Mouse (Mus musculus): ENCODE measurements around the gene Exoc6b. TPM values are rescaled to one million over a fixed set of nuclear protein-coding genes. Genes with fewer than 3 reads are reported as not detected.

Gene Exoc6b
- polyA plus RNA-seq, 1 experiment from 2014 or later: 22.1 TPM

DNA sequence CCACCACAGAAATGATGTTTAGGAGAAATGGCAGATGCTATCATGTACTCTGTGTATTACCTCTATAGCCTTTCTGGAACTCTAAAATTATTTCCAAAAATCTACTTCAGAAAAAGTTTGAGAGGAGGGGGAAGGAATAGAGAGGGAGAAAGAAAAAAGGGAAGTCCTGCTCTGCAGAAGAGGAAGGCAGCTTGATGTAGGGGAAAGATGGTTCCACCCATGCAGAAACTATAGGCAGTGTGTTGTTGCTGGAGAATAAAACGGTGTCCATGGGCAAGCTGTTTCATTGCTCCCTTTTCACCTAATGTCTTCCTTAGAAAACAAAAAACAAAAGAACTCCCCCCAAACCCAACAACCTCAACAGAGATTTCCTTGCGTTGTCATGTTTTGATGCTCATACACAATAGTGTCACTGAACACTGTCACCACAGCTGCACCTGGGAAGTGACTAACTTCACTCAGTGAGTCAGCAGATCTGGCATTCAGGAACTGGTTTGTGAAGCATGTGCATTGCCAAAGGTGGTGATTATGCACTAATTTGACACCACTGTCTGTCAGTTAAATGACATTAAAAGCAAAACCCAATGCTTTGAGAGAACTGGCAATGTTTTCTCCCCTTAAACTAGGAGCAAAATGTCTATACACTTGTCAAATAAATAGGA lies 407.7 kb downstream of the Exoc6b start:
- no peaks in the 10 kb centered on the region for H3K36me3 ChIP-seq
- no peak overlapping the region for H3K9ac ChIP-seq
- H3K27me3 ChIP-seq (replicated peaks): no peaks in the 10 kb centered on the region
- no peak for ATAC-seq (ENCODE audit: insufficient number of reproducible peaks, low FRiP score)
- no peaks in the 10 kb centered on the region for H3K9me3 ChIP-seq (replicated peaks)
- H3K4me2 ChIP-seq: no peak overlapping the region
- WGBS: 81% methylated on average over 2 of the region's 2 CpGs
- no peak overlapping the region for H3K27ac ChIP-seq (ENCODE audit: poor library complexity, severe bottlenecking)
- H3K4me1 ChIP-seq (replicated peaks): no peaks in the 10 kb centered on the region
- H3K4me3 ChIP-seq: no peak overlapping the region

DNA sequence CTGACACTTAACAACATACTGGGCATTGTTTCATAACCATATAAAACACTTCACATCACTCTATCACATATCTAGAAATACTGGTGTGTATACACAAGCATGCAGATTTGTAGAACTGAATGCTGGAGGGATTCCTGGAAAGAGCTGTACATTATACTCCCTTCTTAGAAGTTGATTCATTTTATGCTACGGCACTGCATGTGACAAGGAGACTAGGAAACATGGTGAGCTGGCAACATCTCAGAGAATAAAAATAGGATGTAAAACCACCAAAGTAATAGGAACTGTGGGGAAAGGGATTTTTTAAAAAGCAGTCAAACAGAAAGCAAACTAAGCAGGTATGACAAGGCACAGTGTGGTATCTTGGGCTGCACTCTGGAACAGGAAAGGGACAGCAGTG lies 408.3 kb downstream of the Exoc6b start:
- no peaks in the 10 kb centered on the region for H3K4me1 ChIP-seq (replicated peaks)
- no peak overlapping the region for H3K27ac ChIP-seq (ENCODE audit: poor library complexity, severe bottlenecking)
- H3K36me3 ChIP-seq: no peaks in the 10 kb centered on the region
- no peak overlapping the region for H3K4me3 ChIP-seq
- H3K27me3 ChIP-seq (replicated peaks): no peaks in the 10 kb centered on the region
- no peak overlapping the region for H3K9ac ChIP-seq
- no peak for ATAC-seq (ENCODE audit: insufficient number of reproducible peaks, low FRiP score)
- WGBS: 80% methylated on average over 1 of the region's 1 CpGs
- H3K9me3 ChIP-seq (replicated peaks): no peaks in the 10 kb centered on the region
- no peak overlapping the region for H3K4me2 ChIP-seq

DNA sequence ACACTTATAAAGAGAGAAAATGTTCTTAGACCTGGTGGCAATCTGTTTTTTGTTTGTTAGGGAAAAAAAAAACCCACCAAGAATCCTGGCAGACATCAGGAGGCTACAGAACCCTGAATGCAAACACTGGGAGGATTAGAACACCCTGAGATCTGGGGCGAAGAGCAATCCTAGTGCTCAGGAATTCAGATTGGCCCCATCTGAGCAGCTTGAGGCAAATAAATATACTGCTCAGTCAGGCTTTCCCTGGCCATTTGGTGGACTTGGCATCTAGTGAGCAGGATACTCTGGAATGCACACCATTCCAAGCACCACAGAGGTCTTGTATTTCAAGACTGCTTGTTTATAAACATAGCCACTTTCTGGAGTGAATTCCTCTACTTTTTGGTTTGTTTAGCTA lies 412.2 kb downstream of the Exoc6b start:
- 69% methylated on average over 1 of the region's 1 CpGs for WGBS
- H3K4me2 ChIP-seq: no peak overlapping the region
- no peaks in the 10 kb centered on the region for H3K27me3 ChIP-seq (replicated peaks)
- H3K4me3 ChIP-seq: no peak overlapping the region
- ATAC-seq (ENCODE audit: insufficient number of reproducible peaks, low FRiP score): no peak
- H3K36me3 ChIP-seq: no peaks in the 10 kb centered on the region
- no peak overlapping the region for H3K9ac ChIP-seq
- H3K4me1 ChIP-seq (replicated peaks): no peaks in the 10 kb centered on the region
- H3K27ac ChIP-seq (ENCODE audit: poor library complexity, severe bottlenecking): no peak overlapping the region
- H3K9me3 ChIP-seq (replicated peaks): no peaks in the 10 kb centered on the region

DNA sequence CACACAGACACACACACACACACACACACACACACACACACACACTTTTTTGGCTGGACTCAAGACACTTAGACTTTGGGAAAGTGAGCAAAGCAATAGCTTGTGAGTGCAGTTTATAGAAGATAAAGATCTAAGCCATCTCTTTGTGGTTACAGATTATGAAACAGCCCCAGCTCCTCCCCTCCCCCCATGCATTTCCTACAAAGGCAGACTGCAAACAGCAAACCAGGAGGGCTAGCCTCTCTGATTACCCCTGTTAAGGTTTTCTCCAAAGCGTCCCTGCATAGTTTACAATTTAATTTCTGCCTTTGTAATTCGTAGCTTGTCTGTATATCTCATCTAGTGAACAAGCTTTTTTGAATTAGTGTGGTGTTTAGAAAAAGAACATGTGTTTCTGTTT lies 412.6 kb downstream of the Exoc6b start:
- Histone ChIP-seq H3K9me3 (replicated peaks) (no peaks in the 10 kb centered on the region), H3K9ac (no peak overlapping the region), H3K4me1 (replicated peaks) (no peaks in the 10 kb centered on the region), H3K36me3 (no peaks in the 10 kb centered on the region), H3K4me3 (no peak overlapping the region), H3K27me3 (replicated peaks) (no peaks in the 10 kb centered on the region), H3K4me2 (no peak overlapping the region), H3K27ac (ENCODE audit: poor library complexity, severe bottlenecking) (no peak overlapping the region)
- 68% methylated on average over 2 of the region's 2 CpGs for WGBS
- ATAC-seq (ENCODE audit: insufficient number of reproducible peaks, low FRiP score): no peak

DNA sequence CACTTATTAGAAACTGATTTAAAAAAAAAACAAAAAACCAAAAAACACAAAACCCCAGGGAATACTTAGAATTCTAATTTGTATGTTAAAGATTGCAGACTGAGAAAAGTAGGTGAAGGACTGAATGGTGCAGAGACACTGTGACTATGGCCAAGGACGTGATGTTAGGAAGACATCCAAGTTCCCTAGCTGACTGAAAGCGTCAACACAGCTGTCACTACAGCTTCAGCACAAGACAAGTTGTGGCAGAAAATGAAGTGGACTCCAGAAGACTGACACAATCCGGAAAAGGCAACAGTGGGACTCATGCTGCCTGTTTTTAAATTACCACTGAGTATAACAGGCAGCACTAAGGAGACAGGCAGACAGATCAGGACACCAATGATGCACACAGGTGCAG lies 417.4 kb downstream of the Exoc6b start:
- no peak overlapping the region for H3K9ac ChIP-seq
- ATAC-seq (ENCODE audit: insufficient number of reproducible peaks, low FRiP score): no peak

DNA sequence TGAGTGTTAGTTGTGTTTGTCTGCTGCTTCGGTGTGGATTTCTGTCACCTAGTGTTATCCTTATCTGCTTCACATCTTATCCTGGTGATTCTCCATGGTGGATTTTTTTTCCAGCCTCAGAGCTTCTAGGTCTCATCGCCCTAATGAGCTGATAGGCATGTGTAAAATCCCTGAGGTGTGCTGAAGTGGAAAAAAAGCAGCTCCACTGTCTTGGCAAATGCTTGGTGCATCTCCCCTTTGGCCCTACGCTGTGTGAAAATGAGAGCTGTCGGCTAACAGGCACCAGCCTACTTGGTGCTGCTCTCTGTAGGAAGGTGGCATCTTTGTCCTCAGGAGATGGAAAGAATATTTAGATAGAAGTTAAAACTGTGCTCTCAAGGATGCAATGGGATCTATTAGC lies 422.1 kb downstream of the Exoc6b start:
- Histone ChIP-seq H3K27ac (ENCODE audit: poor library complexity, severe bottlenecking) (no peak overlapping the region), H3K4me1 (replicated peaks) (peaks cover 8% of the 10 kb centered on the region), H3K9me3 (replicated peaks) (no peaks in the 10 kb centered on the region), H3K4me2 (no peak overlapping the region), H3K36me3 (no peaks in the 10 kb centered on the region), H3K9ac (no peak overlapping the region), H3K4me3 (no peak overlapping the region), H3K27me3 (replicated peaks) (no peaks in the 10 kb centered on the region)
- WGBS: 40% methylated on average over 4 of the region's 4 CpGs
- ATAC-seq (ENCODE audit: insufficient number of reproducible peaks, low FRiP score): no peak

More for the DNA sequence above, 417.4 kb downstream of the Exoc6b start:
- Histone ChIP-seq H3K4me3 (no peak overlapping the region), H3K27ac (ENCODE audit: poor library complexity, severe bottlenecking) (no peak overlapping the region), H3K9me3 (replicated peaks) (no peaks in the 10 kb centered on the region), H3K27me3 (replicated peaks) (no peaks in the 10 kb centered on the region), H3K36me3 (no peaks in the 10 kb centered on the region), H3K4me1 (replicated peaks) (peaks cover 8% of the 10 kb centered on the region), H3K4me2 (no peak overlapping the region)
- 77% methylated on average over 3 of the region's 3 CpGs for WGBS

DNA sequence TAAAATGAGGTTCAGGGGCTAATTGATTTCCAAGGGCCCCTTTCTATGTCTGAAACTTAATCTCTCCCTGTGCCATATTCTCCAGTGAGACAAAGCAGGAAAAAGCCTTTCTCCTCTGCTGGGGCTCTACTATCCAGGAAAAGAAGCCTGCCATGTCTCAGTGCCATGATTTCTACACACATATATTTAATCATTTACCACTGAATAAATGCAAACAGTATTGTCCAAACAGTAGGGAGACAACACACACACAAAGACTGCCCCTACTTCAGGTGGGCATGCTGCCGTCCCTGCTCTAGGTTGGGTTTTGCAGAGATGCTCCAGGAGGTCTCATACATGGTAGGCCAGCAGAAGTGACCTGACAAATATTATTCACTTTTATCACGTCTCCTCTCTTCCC lies 422.6 kb downstream of the Exoc6b start:
- Histone ChIP-seq H3K36me3 (no peaks in the 10 kb centered on the region), H3K4me2 (no peak overlapping the region), H3K27me3 (replicated peaks) (no peaks in the 10 kb centered on the region), H3K27ac (ENCODE audit: poor library complexity, severe bottlenecking) (no peak overlapping the region), H3K4me3 (no peak overlapping the region), H3K9me3 (replicated peaks) (no peaks in the 10 kb centered on the region), H3K9ac (no peak overlapping the region), H3K4me1 (replicated peaks) (peaks cover 11% of the 10 kb centered on the region)
- no peak for ATAC-seq (ENCODE audit: insufficient number of reproducible peaks, low FRiP score)
- 47% methylated on average over 2 of the region's 2 CpGs for WGBS

GRCm38 (mm10) chr6:84641062-84641431 lies 428.3 kb downstream of the Exoc6b start:
- H3K4me2 ChIP-seq: no peak overlapping the region
- no peak overlapping the region for H3K4me3 ChIP-seq
- H3K27me3 ChIP-seq (replicated peaks): no peaks in the 10 kb centered on the region
- H3K9ac ChIP-seq: no peak overlapping the region
- H3K27ac ChIP-seq (ENCODE audit: poor library complexity, severe bottlenecking): peak overlapping the region; percentile 35
- H3K9me3 ChIP-seq (replicated peaks): no peaks in the 10 kb centered on the region
- ATAC-seq (ENCODE audit: insufficient number of reproducible peaks, low FRiP score): no peak
- 46% methylated on average over 4 of the region's 4 CpGs for WGBS
- H3K4me1 ChIP-seq (replicated peaks): peaks cover 35% of the 10 kb centered on the region
- H3K36me3 ChIP-seq: no peaks in the 10 kb centered on the region

GRCm38 (mm10) chr6:84640324-84641061 lies 428.8 kb downstream of the Exoc6b start:
- Histone ChIP-seq H3K9me3 (replicated peaks) (no peaks in the 10 kb centered on the region), H3K27me3 (replicated peaks) (no peaks in the 10 kb centered on the region), H3K4me3 (no peak overlapping the region), H3K4me1 (replicated peaks) (peaks cover 35% of the 10 kb centered on the region), H3K36me3 (no peaks in the 10 kb centered on the region), H3K9ac (no peak overlapping the region), H3K4me2 (no peak overlapping the region), H3K27ac (ENCODE audit: poor library complexity, severe bottlenecking) (peak overlapping the region; percentile 35)
- WGBS: 29% methylated on average over 9 of the region's 9 CpGs
- peak; percentile 67 for ATAC-seq (ENCODE audit: insufficient number of reproducible peaks, low FRiP score)

GRCm38 (mm10) chr6:84638206-84638605 lies 431.1 kb downstream of the Exoc6b start:
- H3K27ac ChIP-seq (ENCODE audit: poor library complexity, severe bottlenecking): no peak overlapping the region
- peaks cover 35% of the 10 kb centered on the region for H3K4me1 ChIP-seq (replicated peaks)
- no peaks in the 10 kb centered on the region for H3K36me3 ChIP-seq
- no peaks in the 10 kb centered on the region for H3K27me3 ChIP-seq (replicated peaks)
- H3K4me2 ChIP-seq: no peak overlapping the region
- no peak for ATAC-seq (ENCODE audit: insufficient number of reproducible peaks, low FRiP score)
- H3K4me3 ChIP-seq: no peak overlapping the region
- no peaks in the 10 kb centered on the region for H3K9me3 ChIP-seq (replicated peaks)
- H3K9ac ChIP-seq: no peak overlapping the region

- no peaks in the 10 kb centered on the region for H3K27me3 ChIP-seq (replicated peaks)
- WGBS: 76% methylated on average over 2 of the region's 2 CpGs
- H3K4me1 ChIP-seq (replicated peaks): peaks cover 6% of the 10 kb centered on the region
- no peak for ATAC-seq (ENCODE audit: insufficient number of reproducible peaks, low FRiP score)
- H3K4me2 ChIP-seq: no peak overlapping the region
- H3K9ac ChIP-seq: no peak overlapping the region
- no peaks in the 10 kb centered on the region for H3K9me3 ChIP-seq (replicated peaks)
- no peaks in the 10 kb centered on the region for H3K36me3 ChIP-seq
- H3K4me3 ChIP-seq: no peak overlapping the region
- no peak overlapping the region for H3K27ac ChIP-seq (ENCODE audit: poor library complexity, severe bottlenecking)
These were observed 437.7 kb downstream of the Exoc6b start for GRCm38 (mm10) chr6:84631588-84631987.

DNA sequence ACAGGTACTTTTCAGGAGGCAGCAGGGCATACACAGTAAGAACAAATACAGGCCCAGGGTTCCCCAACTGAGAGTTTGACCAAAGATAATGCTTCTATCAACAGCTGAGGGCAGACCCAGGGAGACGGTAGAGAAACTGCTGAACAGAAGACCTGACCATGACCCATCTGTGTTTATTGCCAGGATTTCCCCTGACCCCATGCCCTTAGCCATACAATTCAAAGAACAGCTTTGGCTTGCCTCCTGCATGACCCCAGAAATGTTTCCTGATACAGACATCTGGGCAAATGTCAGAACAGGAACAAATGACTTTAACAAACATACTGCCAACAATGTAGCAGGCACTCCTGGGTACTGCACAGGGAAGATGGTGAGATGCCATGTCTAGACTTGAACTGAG lies 439.0 kb downstream of the Exoc6b start:
- peaks cover 6% of the 10 kb centered on the region for H3K4me1 ChIP-seq (replicated peaks)
- ATAC-seq (ENCODE audit: insufficient number of reproducible peaks, low FRiP score): no peak
- WGBS: 39% methylated on average over 1 of the region's 1 CpGs
- H3K9ac ChIP-seq: no peak overlapping the region
- H3K4me3 ChIP-seq: no peak overlapping the region
- H3K4me2 ChIP-seq: no peak overlapping the region
- H3K36me3 ChIP-seq: no peaks in the 10 kb centered on the region
- H3K27me3 ChIP-seq (replicated peaks): no peaks in the 10 kb centered on the region
- no peaks in the 10 kb centered on the region for H3K9me3 ChIP-seq (replicated peaks)
- no peak overlapping the region for H3K27ac ChIP-seq (ENCODE audit: poor library complexity, severe bottlenecking)

Data from heart, embryonic 12.5 days (tissue).